Mouse (Mus musculus) CH12.LX (cell line): Measurements from ENCODE around the gene Spata7. TPM values are rescaled to one million over a fixed set of nuclear protein-coding genes. Genes with fewer than 3 reads are reported as not detected.

Experiments
- DNase-seq: peaks from one replicate; pipeline ENCODE4 v3.0.0-alpha.2; 2013; ENCODE audit errors: extremely low read depth
- H3K27ac ChIP-seq: 2 replicates; pipeline ENCODE4 v1.5.1; 2012; ENCODE audit warnings: low read depth, mild to moderate bottlenecking, control low read depth, moderate library complexity; ENCODE audit not compliant: insufficient read depth
- H3K27me3 ChIP-seq: replicated peaks from 2 replicates; pipeline ENCODE3; 2012; ENCODE audit warnings: inconsistent platforms
- H3K36me3 ChIP-seq, 2 experiments: replicated peaks in 1 of 2; 2 replicates each; pipeline versions ENCODE3 to v1.6.1; 2012; ENCODE audit warnings: inconsistent platforms in 1 of 2, low read length in 1 of 2, mild to moderate bottlenecking in 1 of 2, mixed read lengths in 1 of 2, moderate library complexity in 1 of 2; ENCODE audit not compliant: control insufficient read depth in 1 of 2, insufficient read depth in 1 of 2
- H3K4me1 ChIP-seq, 2 experiments: 2 replicates each; pipeline ENCODE4 v1.6.1; 2012; ENCODE audit warnings: inconsistent platforms in 1 of 2, moderate library complexity in 1 of 2; ENCODE audit not compliant: insufficient read depth in 2 of 2, control insufficient read depth in 1 of 2
- H3K4me2 ChIP-seq: 2 replicates; pipeline ENCODE4 v1.6.1; 2012; ENCODE audit warnings: low read depth, mild to moderate bottlenecking, control low read depth; ENCODE audit not compliant: poor library complexity, insufficient read depth, severe bottlenecking
- H3K4me3 ChIP-seq, 3 experiments: fragments of 150-350 bp in 1 of 3; sonication (generic) in 1 of 3; replicated peaks in 1 of 3; 2 replicates each; pipeline versions ENCODE3 to v1.5.1; 2011 to 2012; ENCODE audit warnings: low read depth in 2 of 3, low read length in 2 of 3, mild to moderate bottlenecking in 2 of 3, moderate library complexity in 2 of 3, control low read depth in 1 of 3, improper control_type of control experiment in 1 of 3, inconsistent platforms in 1 of 3, mixed read lengths in 1 of 3; ENCODE audit not compliant: poor library complexity in 1 of 3
- H3K79me2 ChIP-seq: replicated peaks from 2 replicates; pipeline ENCODE4 v1.6.1; 2012; ENCODE audit warnings: mild to moderate bottlenecking, moderate library complexity; ENCODE audit not compliant: control insufficient read depth, poor library complexity, insufficient read depth, severe bottlenecking; ENCODE audit errors: extremely low read depth
- H3K9ac ChIP-seq: 2 replicates; pipeline ENCODE4 v1.6.1; 2012; ENCODE audit warnings: low read depth, mild to moderate bottlenecking, control low read depth, moderate library complexity; ENCODE audit not compliant: insufficient read depth
- H3K9me3 ChIP-seq: replicated peaks from 2 replicates; pipeline ENCODE3; 2012; ENCODE audit warnings: low read length, inconsistent platforms, mixed read lengths
- BHLHE40 ChIP-seq: IDR thresholded peaks from 2 replicates; pipeline ENCODE4 v1.6.1; 2011; ENCODE audit warnings: mild to moderate bottlenecking, low read depth, low read length, improper control_type of control experiment
- CTCF ChIP-seq, 2 experiments: IDR thresholded peaks in 1 of 2; conservative IDR thresholded peaks in 1 of 2; 2 replicates each; pipeline ENCODE4 v1.5.1; 2011 to 2012; ENCODE audit warnings: low read depth in 2 of 2, low read length in 2 of 2, improper control_type of control experiment in 1 of 2, inconsistent platforms in 1 of 2, mild to moderate bottlenecking in 1 of 2, moderate library complexity in 1 of 2
- ELF1 ChIP-seq: IDR thresholded peaks from 2 replicates; pipeline ENCODE4 v1.6.1; 2014; ENCODE audit warnings: low read depth, mild to moderate bottlenecking, inconsistent platforms, low read length, improper control_type of control experiment
- ETS1 ChIP-seq: conservative IDR thresholded peaks from 2 replicates; pipeline ENCODE4 v1.6.1; 2012; ENCODE audit warnings: low read depth, mild to moderate bottlenecking, inconsistent platforms, low read length, improper control_type of control experiment, moderate library complexity
- HCFC1 ChIP-seq: IDR thresholded peaks from 2 replicates; pipeline ENCODE4 v1.6.1; 2012; ENCODE audit warnings: low read depth, mild to moderate bottlenecking, inconsistent platforms, low read length, improper control_type of control experiment
- KAT2A ChIP-seq: IDR thresholded peaks from 2 replicates; pipeline ENCODE4 v1.6.1; 2012; ENCODE audit warnings: low read length, improper control_type of control experiment, inconsistent platforms; ENCODE audit not compliant: insufficient replicate concordance
- MAFK ChIP-seq: IDR thresholded peaks from 2 replicates; pipeline ENCODE4 v1.6.1; 2011; ENCODE audit warnings: low read length, improper control_type of control experiment; ENCODE audit not compliant: insufficient replicate concordance
- NELFE ChIP-seq: IDR thresholded peaks from 2 replicates; pipeline ENCODE4 v1.6.1; 2011; ENCODE audit warnings: low read depth, low read length, improper control_type of control experiment
- POLR2A ChIP-seq: IDR thresholded peaks from 2 replicates; pipeline ENCODE4 v1.6.1; 2011; ENCODE audit warnings: low read depth, mild to moderate bottlenecking, improper control_type of control experiment, low read length
- POLR2AphosphoS2 ChIP-seq: IDR thresholded peaks from 2 replicates; pipeline ENCODE4 v1.6.1; 2011; ENCODE audit warnings: low read depth, low read length, improper control_type of control experiment
- RAD21 ChIP-seq: IDR thresholded peaks from 2 replicates; pipeline ENCODE4 v1.6.1; 2011; ENCODE audit warnings: low read depth, mild to moderate bottlenecking, low read length, improper control_type of control experiment, moderate library complexity
- RCOR1 ChIP-seq: conservative IDR thresholded peaks from 2 replicates; pipeline ENCODE4 v1.6.1; 2012; ENCODE audit warnings: low read depth, mild to moderate bottlenecking, inconsistent platforms, low read length, improper control_type of control experiment
- SIN3A ChIP-seq: IDR thresholded peaks from 2 replicates; pipeline ENCODE4 v1.6.1; 2012; ENCODE audit warnings: low read length, improper control_type of control experiment, inconsistent platforms
- SMC3 ChIP-seq: IDR thresholded peaks from 2 replicates; pipeline ENCODE4 v1.6.1; 2011; ENCODE audit warnings: low read depth, low read length, improper control_type of control experiment
- TCF12 ChIP-seq: IDR thresholded peaks from 2 replicates; pipeline ENCODE4 v1.6.1; 2014; ENCODE audit warnings: low read depth, mild to moderate bottlenecking, inconsistent platforms, low read length, improper control_type of control experiment
- UBTF ChIP-seq: IDR thresholded peaks from 2 replicates; pipeline ENCODE4 v1.6.1; 2012; ENCODE audit warnings: low read depth, mild to moderate bottlenecking, inconsistent platforms, low read length, improper control_type of control experiment, moderate library complexity
- USF2 ChIP-seq: conservative IDR thresholded peaks from 2 replicates; pipeline ENCODE4 v1.6.1; 2011; ENCODE audit warnings: low read depth, low read length, improper control_type of control experiment
- ZNF384 ChIP-seq: IDR thresholded peaks from 2 replicates; pipeline ENCODE4 v1.6.1; 2012; ENCODE audit warnings: low read depth, low read length, improper control_type of control experiment, inconsistent platforms
- dilution Hi-C: fragments of 300-500 bp; cut with MboI; formaldehyde crosslinking; loops from 2 replicates; pipeline ENCODE4 v1.14.3; 2020; ENCODE audit warnings: low sequenced_read_pairs; ENCODE audit not compliant: extremely low pct_unique_long_range_greater_than_20kb, extremely low pct_ligation_motif_present
- in situ Hi-C: fragments of 300-500 bp; cut with MboI; formaldehyde crosslinking; loops from 3 replicates; pipeline ENCODE4 v1.14.3; 2019; ENCODE audit warnings: low sequenced_read_pairs, low pct_ligation_motif_present, low pct_unique_long_range_greater_than_20kb, mixed read lengths
- polyA plus RNA-seq: library from polyadenylated mRNA; unstranded; fragments of >175 nt; gene quantifications from 2 replicates; pipeline ENCODE4 v1.2.1, GENCODE M21; 2012; ENCODE audit warnings: low read depth; ENCODE audit not compliant: insufficient read length
- total RNA-seq, 2 experiments: library from RNA; depleted of rRNA; stranded (reverse); fragments of 300-350 nt in 1 of 2; fragments of >200 nt in 1 of 2; gene quantifications; 2 replicates each; pipeline ENCODE4 v1.2.3; 2012 to 2014

Gene Spata7
- total and polyA plus RNA-seq, 3 experiments, result 6.2 to 9.4 (median 8.2) TPM

DNA sequence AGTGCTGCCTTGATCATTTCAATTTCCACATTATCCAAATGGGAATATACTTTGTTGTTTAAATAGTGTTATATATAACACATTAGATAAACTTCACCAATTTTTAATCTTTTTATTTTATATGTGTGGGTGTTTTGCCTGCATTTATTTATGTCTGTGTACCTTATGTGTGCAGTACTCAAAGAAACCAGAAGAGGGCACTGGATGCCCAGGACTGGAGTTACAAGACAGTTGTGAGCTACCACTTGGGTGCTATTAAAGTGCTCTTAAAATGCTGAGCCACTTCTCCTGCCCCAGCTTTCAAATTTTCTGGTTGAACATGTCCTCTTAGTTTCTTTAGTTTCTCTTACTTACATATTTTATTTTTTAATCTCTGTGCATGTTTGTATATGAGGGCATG is 16.9 kb downstream of the Spata7 start:
- TF ChIP-seq RAD21, result peak; percentile 29
- TF ChIP-seq CTCF (conservative IDR thresholded peaks at IDR 0.05 in 1 of 2, IDR thresholded peaks at IDR 0.05 in 1 of 2; ENCODE audit: low read depth in 2 of 2, low read length in 2 of 2), result peak; percentile 14 to 45; a peak in 2 of 4 replicates
- TF ChIP-seq ZNF384, result no peak
- H3K4me3 ChIP-seq, result no peak overlapping the region
- peak; percentile 21 for DNase-seq
- H3K9ac ChIP-seq, result no peak overlapping the region
- no peaks in the 10 kb centered on the region for H3K79me2 ChIP-seq
- dilution Hi-C loops (no loop called here), in situ Hi-C loops (no loop called here)
- peaks cover 0 to 11% of the 10 kb centered on the region in 2 experiments for H3K36me3 ChIP-seq
- no peak overlapping the region for H3K4me2 ChIP-seq
- H3K4me1 ChIP-seq, result no peaks in the 10 kb centered on the region
- no peak overlapping the region for H3K27ac ChIP-seq
- no peaks in the 10 kb centered on the region for H3K27me3 ChIP-seq
- H3K9me3 ChIP-seq, result no peaks in the 10 kb centered on the region

DNA sequence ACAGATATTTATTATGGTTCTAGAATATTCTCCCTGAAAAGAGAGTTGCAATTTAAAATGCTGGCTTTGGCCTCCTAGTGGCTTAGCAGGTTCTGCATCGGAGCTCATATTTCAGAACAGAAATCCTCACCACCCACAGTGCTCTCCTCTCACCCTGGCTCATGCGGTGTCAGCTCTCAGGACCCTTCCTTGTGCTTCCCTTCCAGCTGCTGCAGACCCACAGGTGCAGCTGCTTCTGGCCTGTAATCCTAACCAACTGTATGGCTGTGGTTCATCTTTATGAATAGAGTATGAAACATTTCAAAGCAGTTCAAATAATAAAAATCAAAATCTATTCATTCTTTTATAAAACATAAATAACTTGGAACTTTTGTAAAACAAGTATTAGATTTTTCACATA is 28.9 kb downstream of the Spata7 start:
- Histone ChIP-seq H3K9me3 (no peaks in the 10 kb centered on the region), H3K9ac (no peak overlapping the region), H3K4me3 (no peak overlapping the region), H3K27me3 (no peaks in the 10 kb centered on the region), H3K4me1 (no peaks in the 10 kb centered on the region), H3K27ac (no peak overlapping the region), H3K4me2 (no peak overlapping the region), H3K79me2 (no peaks in the 10 kb centered on the region), H3K36me3 (peaks cover under 1 to 25% of the 10 kb centered on the region in 2 experiments)
- DNase-seq, result no peak
- dilution Hi-C loops (no loop called here), in situ Hi-C loops (no loop called here)
- no peak for TF ChIP-seq TCF12
- TF ChIP-seq UBTF, result no peak
- TF ChIP-seq ELF1, result no peak
- no peak for TF ChIP-seq HCFC1
- TF ChIP-seq KAT2A, result no peak
- no peak for TF ChIP-seq POLR2A
- TF ChIP-seq BHLHE40, result no peak
- TF ChIP-seq POLR2AphosphoS2, result no peak
- TF ChIP-seq RCOR1, result no peak
- TF ChIP-seq SIN3A, result no peak
- no peak for TF ChIP-seq SMC3
- TF ChIP-seq USF2, result no peak
- no peak for TF ChIP-seq ETS1
- TF ChIP-seq MAFK, result no peak
- no peak for TF ChIP-seq RAD21
- no peak for TF ChIP-seq NELFE
